Mouse (Mus musculus): Measurements from ENCODE around the gene Adgrb3. TPM values are rescaled to one million over a fixed set of nuclear protein-coding genes. Genes with fewer than 3 reads are reported as not detected.

The Adgrb3 gene
- polyA plus RNA-seq, 2 experiments = 1.8 to 2.2 TPM

GRCm38 (mm10) chr1:25775440-25776130, 53.9 kb downstream of the Adgrb3 start:
- DNase-seq (ENCODE audit: low spot score) (no peak), ATAC-seq (ENCODE audit: low FRiP score, low read depth) (no peak)
- Histone ChIP-seq H3K4me1 (ENCODE audit: control insufficient read depth, insufficient read depth, low read length) (no peaks in the 10 kb centered on the region), H3K4me3 (replicated peaks; ENCODE audit: low read length) (no peak overlapping the region), H3K27ac (replicated peaks; ENCODE audit: low read depth, low read length) (no peak overlapping the region), H3K9me3 (ENCODE audit: control insufficient read depth, low read length) (no peaks in the 10 kb centered on the region), H3K9ac (ENCODE audit: low read depth, low read length, severe bottlenecking) (no peak overlapping the region), H3K4me2 (replicated peaks; ENCODE audit: low read depth, low read length, severe bottlenecking) (no peak overlapping the region), H3K27me3 (ENCODE audit: control insufficient read depth, insufficient read depth, low read length) (no peaks in the 10 kb centered on the region), H3K36me3 (ENCODE audit: control insufficient read depth, insufficient read depth, low read length) (no peaks in the 10 kb centered on the region)
- 77% methylated on average over 3 of the region's 3 CpGs for WGBS
- TF ChIP-seq POLR2A (IDR thresholded peaks at IDR 0.05; ENCODE audit: borderline replicate concordance, extremely low read depth, insufficient read depth, insufficient read length) = no peak

GRCm38 (mm10) chr1:25768958-25769357, 60.5 kb downstream of the Adgrb3 start:
- TF ChIP-seq POLR2A (IDR thresholded peaks at IDR 0.05; ENCODE audit: borderline replicate concordance, extremely low read depth, insufficient read depth, insufficient read length) = no peak
- no peak for DNase-seq (ENCODE audit: low spot score)
- H3K9ac ChIP-seq (ENCODE audit: low read depth, low read length, severe bottlenecking) = no peak overlapping the region
- no peak overlapping the region for H3K4me3 ChIP-seq (replicated peaks; ENCODE audit: low read length)
- no peak overlapping the region for H3K4me2 ChIP-seq (replicated peaks; ENCODE audit: low read depth, low read length, severe bottlenecking)
- H3K36me3 ChIP-seq (ENCODE audit: control insufficient read depth, insufficient read depth, low read length) = no peaks in the 10 kb centered on the region
- no peaks in the 10 kb centered on the region for H3K4me1 ChIP-seq (ENCODE audit: control insufficient read depth, insufficient read depth, low read length)
- no peak overlapping the region for H3K27ac ChIP-seq (replicated peaks; ENCODE audit: low read depth, low read length)
- WGBS = 82% methylated on average over 2 of the region's 2 CpGs
- H3K9me3 ChIP-seq (ENCODE audit: control insufficient read depth, low read length) = no peaks in the 10 kb centered on the region
- ATAC-seq (ENCODE audit: low FRiP score, low read depth) = no peak
- H3K27me3 ChIP-seq (ENCODE audit: control insufficient read depth, insufficient read depth, low read length) = no peaks in the 10 kb centered on the region

- H3K4me1 ChIP-seq (ENCODE audit: control insufficient read depth, insufficient read depth, low read length) = no peaks in the 10 kb centered on the region
- no peaks in the 10 kb centered on the region for H3K9me3 ChIP-seq (ENCODE audit: control insufficient read depth, low read length)
- no peak overlapping the region for H3K27ac ChIP-seq (replicated peaks; ENCODE audit: low read depth, low read length)
- no peak for DNase-seq (ENCODE audit: low spot score)
- no peak for TF ChIP-seq POLR2A (IDR thresholded peaks at IDR 0.05; ENCODE audit: borderline replicate concordance, extremely low read depth, insufficient read depth, insufficient read length)
- no peaks in the 10 kb centered on the region for H3K27me3 ChIP-seq (ENCODE audit: control insufficient read depth, insufficient read depth, low read length)
- ATAC-seq (ENCODE audit: low FRiP score, low read depth) = no peak
- H3K4me2 ChIP-seq (replicated peaks; ENCODE audit: low read depth, low read length, severe bottlenecking) = no peak overlapping the region
- no peak overlapping the region for H3K9ac ChIP-seq (ENCODE audit: low read depth, low read length, severe bottlenecking)
- H3K36me3 ChIP-seq (ENCODE audit: control insufficient read depth, insufficient read depth, low read length) = no peaks in the 10 kb centered on the region
- H3K4me3 ChIP-seq (replicated peaks; ENCODE audit: low read length) = no peak overlapping the region
Measured at GRCm38 (mm10) chr1:25755265-25755664, 74.2 kb downstream of the Adgrb3 start.

- ATAC-seq (ENCODE audit: low FRiP score, low read depth) = no peak
- Histone ChIP-seq H3K4me3 (replicated peaks; ENCODE audit: low read length) (no peak overlapping the region), H3K9me3 (ENCODE audit: control insufficient read depth, low read length) (no peaks in the 10 kb centered on the region), H3K27ac (replicated peaks; ENCODE audit: low read depth, low read length) (no peak overlapping the region), H3K4me2 (replicated peaks; ENCODE audit: low read depth, low read length, severe bottlenecking) (no peak overlapping the region), H3K36me3 (ENCODE audit: control insufficient read depth, insufficient read depth, low read length) (no peaks in the 10 kb centered on the region), H3K27me3 (ENCODE audit: control insufficient read depth, insufficient read depth, low read length) (no peaks in the 10 kb centered on the region), H3K9ac (ENCODE audit: low read depth, low read length, severe bottlenecking) (no peak overlapping the region), H3K4me1 (ENCODE audit: control insufficient read depth, insufficient read depth, low read length) (no peaks in the 10 kb centered on the region)
- no peak for TF ChIP-seq POLR2A (IDR thresholded peaks at IDR 0.05; ENCODE audit: borderline replicate concordance, extremely low read depth, insufficient read depth, insufficient read length)
- 56% methylated on average over 4 of the region's 4 CpGs for whole genome bisulfite sequencing
- DNase-seq (ENCODE audit: low spot score) = no peak
Measured at GRCm38 (mm10) chr1:25754528-25754927, 75.0 kb downstream of the Adgrb3 start.

GRCm38 (mm10) chr1:25745575-25745974, 83.9 kb downstream of the Adgrb3 start:
- DNase-seq (ENCODE audit: low spot score) (no peak), ATAC-seq (ENCODE audit: low FRiP score, low read depth) (no peak)
- H3K27ac ChIP-seq (replicated peaks; ENCODE audit: low read depth, low read length) = no peak overlapping the region
- no peaks in the 10 kb centered on the region for H3K4me1 ChIP-seq (ENCODE audit: control insufficient read depth, insufficient read depth, low read length)
- no peak for TF ChIP-seq POLR2A (IDR thresholded peaks at IDR 0.05; ENCODE audit: borderline replicate concordance, extremely low read depth, insufficient read depth, insufficient read length)
- H3K4me3 ChIP-seq (replicated peaks; ENCODE audit: low read length) = no peak overlapping the region
- no peaks in the 10 kb centered on the region for H3K9me3 ChIP-seq (ENCODE audit: control insufficient read depth, low read length)
- no peak overlapping the region for H3K4me2 ChIP-seq (replicated peaks; ENCODE audit: low read depth, low read length, severe bottlenecking)
- no peak overlapping the region for H3K9ac ChIP-seq (ENCODE audit: low read depth, low read length, severe bottlenecking)
- no peaks in the 10 kb centered on the region for H3K36me3 ChIP-seq (ENCODE audit: control insufficient read depth, insufficient read depth, low read length)
- H3K27me3 ChIP-seq (ENCODE audit: control insufficient read depth, insufficient read depth, low read length) = no peaks in the 10 kb centered on the region
- WGBS = 76% methylated on average over 4 of the region's 4 CpGs

All from limb, embryonic 14.5 days (tissue).